Mouse (Mus musculus) gastrocnemius, postnatal 14 days (tissue): ENCODE data around the gene Fstl1. TPM values are rescaled to one million over a fixed set of nuclear protein-coding genes. Genes with fewer than 3 reads are reported as not detected.

Source experiments
- DNase-seq: peaks from one replicate; pipeline ENCODE4 v3.0.0; 2021; ENCODE audit warnings: mixed read lengths
- intact Hi-C: fragments of 180-260 bp; cut with DNase I; formaldehyde crosslinking; loops from one replicate; pipeline ENCODE4 v1.15.1; 2025; ENCODE audit warnings: low total_unique reads
- total RNA-seq, 2 experiments: library from RNA; stranded (reverse); gene quantifications; 2 replicates each; pipeline ENCODE4 v1.2.3; 2021

Gene Fstl1
- total RNA-seq, 2 experiments from 2014 or later, result 209 to 290 TPM

GRCm38 (mm10) chr16:37780911-37781310 is 4.2 kb downstream of the Fstl1 start:
- intact Hi-C loops, result no loop called here

GRCm38 (mm10) chr16:37784526-37784925 is 7.9 kb downstream of the Fstl1 start:
- intact Hi-C loops, result no loop called here
- no peak for DNase-seq

More at GRCm38 (mm10) chr16:37780911-37781310, 4.2 kb downstream of the Fstl1 start:
- no peak for DNase-seq

GRCm38 (mm10) chr16:37787558-37788194 is 11.0 kb downstream of the Fstl1 start:
- intact Hi-C loops, result no loop called here
- no peak for DNase-seq

- peak; percentile 84 for DNase-seq
- intact Hi-C loops, result no loop called here
These were observed 11.8 kb downstream of the Fstl1 start for GRCm38 (mm10) chr16:37788367-37789014.

- peak; percentile 51 for DNase-seq
- intact Hi-C loops, result no loop called here
These were observed 12.3 kb downstream of the Fstl1 start for GRCm38 (mm10) chr16:37789015-37789381.

GRCm38 (mm10) chr16:37789394-37789920 is 12.8 kb downstream of the Fstl1 start:
- intact Hi-C loops, result no loop called here
- no peak for DNase-seq

GRCm38 (mm10) chr16:37790008-37790780 is 13.5 kb downstream of the Fstl1 start:
- no peak for DNase-seq
- intact Hi-C loops, result no loop called here

GRCm38 (mm10) chr16:37790781-37791175 is 14.1 kb downstream of the Fstl1 start:
- intact Hi-C loops, result no loop called here
- no peak for DNase-seq

- no peak for DNase-seq
- intact Hi-C loops, result no loop called here
These were observed 19.0 kb downstream of the Fstl1 start for GRCm38 (mm10) chr16:37795651-37796150.

GRCm38 (mm10) chr16:37796270-37796669 is 19.6 kb downstream of the Fstl1 start:
- intact Hi-C loops, result no loop called here
- DNase-seq, result no peak

- intact Hi-C loops, result no loop called here
- DNase-seq, result no peak
These were observed 24.4 kb downstream of the Fstl1 start for GRCm38 (mm10) chr16:37801097-37801496.

GRCm38 (mm10) chr16:37802686-37803295 is 26.1 kb downstream of the Fstl1 start:
- DNase-seq, result no peak
- intact Hi-C loops, result no loop called here

- intact Hi-C loops, result no loop called here
- no peak for DNase-seq
These were observed 26.8 kb downstream of the Fstl1 start for GRCm38 (mm10) chr16:37803387-37803950.

- DNase-seq, result no peak
- intact Hi-C loops, result no loop called here
These were observed 29.2 kb downstream of the Fstl1 start for GRCm38 (mm10) chr16:37805746-37806495.

- intact Hi-C loops, result no loop called here
- DNase-seq, result peak; percentile 34
These were observed 30.6 kb downstream of the Fstl1 start for GRCm38 (mm10) chr16:37807269-37807668.

- no peak for DNase-seq
- intact Hi-C loops, result no loop called here
These were observed 32.4 kb downstream of the Fstl1 start for GRCm38 (mm10) chr16:37808866-37809622.

- no peak for DNase-seq
- intact Hi-C loops, result no loop called here
These were observed 32.9 kb downstream of the Fstl1 start for GRCm38 (mm10) chr16:37809623-37809992.

- no peak for DNase-seq
- intact Hi-C loops, result no loop called here
These were observed 35.2 kb downstream of the Fstl1 start for GRCm38 (mm10) chr16:37811874-37812273.
